Mouse (Mus musculus) CH12.LX (cell line): ENCODE data around the gene C130032M10Rik.

Experiments used
- BHLHE40 ChIP-seq: IDR thresholded peaks from 2 replicates; pipeline ENCODE4 v1.6.1; 2011; ENCODE audit warnings: mild to moderate bottlenecking, low read depth, low read length, improper control_type of control experiment
- CHD1 ChIP-seq: IDR thresholded peaks from 2 replicates; pipeline ENCODE4 v1.6.1; 2012; ENCODE audit warnings: low read depth, low read length, improper control_type of control experiment, inconsistent platforms
- CHD2 ChIP-seq: IDR thresholded peaks from 2 replicates; pipeline ENCODE4 v1.6.1; 2011; ENCODE audit warnings: low read length, improper control_type of control experiment
- CTCF ChIP-seq, 2 experiments: IDR thresholded peaks in 1 of 2; conservative IDR thresholded peaks in 1 of 2; 2 replicates each; pipeline ENCODE4 v1.5.1; 2011 to 2012; ENCODE audit warnings: low read depth in 2 of 2, low read length in 2 of 2, improper control_type of control experiment in 1 of 2, inconsistent platforms in 1 of 2, mild to moderate bottlenecking in 1 of 2, moderate library complexity in 1 of 2
- POLR2AphosphoS2 ChIP-seq: IDR thresholded peaks from 2 replicates; pipeline ENCODE4 v1.6.1; 2011; ENCODE audit warnings: low read depth, low read length, improper control_type of control experiment
- RAD21 ChIP-seq: IDR thresholded peaks from 2 replicates; pipeline ENCODE4 v1.6.1; 2011; ENCODE audit warnings: low read depth, mild to moderate bottlenecking, low read length, improper control_type of control experiment, moderate library complexity
- SMC3 ChIP-seq: IDR thresholded peaks from 2 replicates; pipeline ENCODE4 v1.6.1; 2011; ENCODE audit warnings: low read depth, low read length, improper control_type of control experiment

GRCm38 (mm10) chr9:114496469-114496868, 19.0 kb upstream of the C130032M10Rik start:
- TF ChIP-seq CTCF (conservative IDR thresholded peaks at IDR 0.05 in 1 of 2, IDR thresholded peaks at IDR 0.05 in 1 of 2; ENCODE audit: low read depth in 2 of 2, low read length in 2 of 2) (no peak), POLR2AphosphoS2 (no peak), BHLHE40 (peak; percentile 29; the same call in 1 of the 2 replicates), SMC3 (no peak), CHD2 (no peak), CHD1 (no peak), RAD21 (no peak)
